Mouse (Mus musculus) lung, postnatal 14 days (tissue): ENCODE measurements around the gene Ccdc38.

Source experiments
- DNase-seq: peaks from one replicate; pipeline ENCODE4 v3.0.0; 2021

Ccdc38 gene

DNA sequence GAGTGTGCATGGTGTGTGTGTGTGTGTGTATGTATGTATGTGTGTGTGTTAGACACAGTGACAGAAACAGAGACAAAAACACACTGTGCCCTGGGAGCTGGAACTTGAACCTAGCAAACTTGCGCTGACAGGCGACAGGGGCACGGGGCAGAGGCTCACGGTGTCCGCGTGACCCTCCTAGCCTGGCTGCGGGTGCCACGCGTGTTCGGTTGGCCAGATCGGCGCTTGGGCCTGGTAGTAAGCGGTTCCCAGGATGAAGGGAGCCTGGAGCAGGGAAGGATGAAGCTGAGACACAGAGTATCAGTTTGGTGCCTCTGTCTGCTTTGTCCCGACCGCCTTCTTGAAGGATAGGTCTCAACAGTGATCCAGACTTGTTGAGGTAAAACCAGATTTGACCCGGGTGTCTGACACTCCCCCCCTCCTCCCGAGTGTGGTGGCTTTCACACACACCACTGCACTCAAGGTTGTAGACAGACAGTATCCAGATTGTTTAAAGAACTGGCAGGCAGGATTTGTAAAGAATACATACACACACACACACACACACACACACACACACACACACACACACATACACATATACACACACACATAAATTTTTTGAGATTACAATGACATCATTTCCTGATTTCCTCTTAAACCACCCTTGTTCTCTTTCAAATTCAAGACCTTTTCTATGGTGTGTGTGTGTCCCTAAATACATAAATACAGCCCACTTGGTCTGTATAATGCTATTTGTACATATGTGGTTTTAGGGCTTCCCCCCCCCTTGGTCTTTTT, at the start of gene Ccdc38:
TSS of gene Ccdc38 (plus strand) at position 202 of the 780 bp plus-strand sequence.
- DNase-seq: peak; percentile 4

DNA sequence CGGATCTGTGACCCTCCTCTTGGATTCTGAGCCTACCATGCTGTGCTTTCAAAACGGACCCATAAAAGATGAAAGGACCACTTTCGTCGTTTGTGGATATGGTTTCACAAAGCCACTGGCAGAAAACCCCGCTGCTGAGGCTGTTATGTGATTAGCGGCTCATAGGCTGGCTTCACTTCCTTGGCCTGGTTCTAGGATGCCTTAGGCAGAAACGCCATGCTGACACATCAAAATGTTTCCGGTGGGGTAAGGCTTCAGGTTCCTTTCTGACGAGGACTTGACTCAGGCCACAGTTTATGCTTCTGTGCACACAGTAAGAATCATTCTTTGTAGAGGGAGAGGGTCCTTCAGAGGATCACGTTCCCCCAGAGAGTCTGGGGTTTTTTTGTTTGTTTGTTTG, 39.6 kb upstream of the Ccdc38 start:
- DNase-seq: no peak

DNA sequence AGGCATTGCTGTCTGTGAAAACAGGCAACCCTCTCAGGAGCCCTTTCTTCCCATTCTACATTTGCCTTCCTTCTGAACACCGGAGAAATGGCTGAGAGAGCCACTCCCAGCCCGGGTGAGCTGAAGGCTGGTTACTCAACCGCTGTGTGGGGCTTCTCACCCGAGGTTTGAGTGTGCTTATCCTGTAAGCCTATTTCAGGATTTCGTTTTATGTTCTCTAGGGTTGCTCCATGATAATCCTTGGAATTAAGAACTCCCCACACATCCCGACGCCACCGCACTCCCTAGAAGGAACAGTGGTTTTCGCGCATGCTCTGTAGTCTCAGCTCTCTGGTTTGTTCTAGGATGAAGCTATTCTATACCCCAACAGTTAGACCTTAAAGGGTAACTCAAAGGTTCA, 39.1 kb upstream of the Ccdc38 start:
- DNase-seq: no peak

DNA sequence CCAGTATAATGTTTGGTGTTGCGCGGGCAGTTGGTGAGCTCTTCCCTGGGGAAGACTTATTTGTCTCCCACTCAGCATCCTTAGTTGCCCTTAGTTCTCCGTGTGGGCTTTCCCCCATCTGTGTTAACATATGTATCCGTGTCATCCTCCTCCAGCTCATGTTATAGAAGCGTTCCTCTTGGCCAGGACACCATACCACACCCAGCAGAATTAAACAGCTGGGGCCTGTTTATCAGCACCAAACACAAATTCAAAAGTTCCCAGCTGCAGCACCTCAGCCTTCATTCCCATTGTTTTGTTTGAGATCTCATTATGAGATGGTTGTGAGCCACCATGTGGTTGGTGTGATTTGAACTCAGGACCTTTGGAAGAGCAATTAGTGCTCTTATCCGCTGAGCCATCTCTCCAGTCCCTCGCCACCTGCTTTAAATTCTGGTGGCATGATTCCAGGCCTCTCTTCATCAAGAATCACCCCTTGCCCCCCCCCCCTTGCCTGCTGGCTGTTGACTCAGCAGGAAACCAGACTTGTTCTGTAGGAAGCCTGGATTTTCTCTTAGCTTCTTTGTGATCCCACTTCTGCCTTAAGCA, 32.0 kb upstream of the Ccdc38 start:
- DNase-seq: no peak

DNA sequence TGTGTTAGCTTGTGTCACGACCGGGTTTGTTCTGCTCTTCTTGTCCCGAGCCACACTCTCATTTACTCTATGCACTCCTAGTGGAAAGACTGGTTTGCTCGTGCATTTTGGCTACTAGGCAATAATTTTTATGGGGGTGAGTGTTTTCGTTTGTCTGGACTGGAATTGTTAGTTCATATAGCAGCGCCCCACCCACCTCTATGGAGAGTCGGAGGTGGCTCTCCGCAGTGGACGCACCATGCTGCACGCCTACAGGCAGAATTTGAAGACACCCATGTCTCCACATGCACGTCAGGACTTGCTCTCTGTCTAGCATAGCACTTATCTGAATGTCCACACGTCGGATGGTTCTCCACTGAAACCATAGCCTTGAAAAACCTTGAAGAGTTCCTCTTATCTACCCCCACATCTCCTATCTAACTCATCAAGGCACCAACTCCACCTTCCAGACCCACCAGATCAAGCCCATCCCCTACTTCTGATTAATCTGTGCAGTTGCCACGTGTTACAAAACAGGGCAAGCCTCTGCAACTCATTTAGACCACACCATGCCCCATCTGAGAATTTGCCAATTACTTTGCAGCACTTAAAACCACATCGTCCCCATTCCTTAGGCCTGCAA, 30.8 kb upstream of the Ccdc38 start:
- DNase-seq: no peak

DNA sequence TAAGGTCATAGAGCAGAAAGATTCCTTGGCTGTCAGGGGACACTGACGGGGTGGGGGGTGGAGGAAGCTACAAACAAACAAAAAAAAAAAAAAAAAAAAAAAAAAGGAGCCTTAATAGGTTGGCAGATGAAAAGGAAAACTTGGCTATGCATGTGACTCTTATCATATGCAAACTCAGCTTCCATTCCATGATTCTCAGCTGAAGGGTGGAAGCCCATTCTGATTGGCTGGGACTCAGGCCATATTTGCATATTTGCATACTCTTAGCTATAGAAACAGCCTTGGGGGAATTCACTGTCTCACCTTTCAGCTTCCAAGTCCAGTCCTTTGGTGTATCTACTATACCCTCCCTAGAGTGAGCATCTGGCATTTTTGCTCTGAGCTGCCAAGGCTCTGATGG, 25.0 kb upstream of the Ccdc38 start:
- DNase-seq: no peak

DNA sequence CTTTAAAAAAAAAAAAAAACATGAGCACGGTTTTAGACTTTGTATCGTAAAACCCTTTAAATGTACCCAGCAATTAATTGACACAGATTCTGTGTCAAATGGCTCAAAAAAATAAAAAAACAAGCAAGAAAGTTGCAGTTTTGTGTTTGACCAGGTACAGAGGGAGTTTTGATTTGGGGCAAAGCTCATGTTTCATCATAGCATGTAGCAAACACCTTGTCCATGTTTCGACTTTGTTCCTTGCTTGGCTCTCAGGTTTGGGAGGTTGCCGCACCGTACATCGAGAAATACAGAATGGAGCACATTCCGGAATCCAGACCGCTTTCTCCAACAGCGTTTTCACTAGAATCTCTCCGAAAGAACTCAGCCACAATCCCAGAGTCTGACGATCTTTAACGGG, 24.5 kb upstream of the Ccdc38 start:
- DNase-seq: no peak

DNA sequence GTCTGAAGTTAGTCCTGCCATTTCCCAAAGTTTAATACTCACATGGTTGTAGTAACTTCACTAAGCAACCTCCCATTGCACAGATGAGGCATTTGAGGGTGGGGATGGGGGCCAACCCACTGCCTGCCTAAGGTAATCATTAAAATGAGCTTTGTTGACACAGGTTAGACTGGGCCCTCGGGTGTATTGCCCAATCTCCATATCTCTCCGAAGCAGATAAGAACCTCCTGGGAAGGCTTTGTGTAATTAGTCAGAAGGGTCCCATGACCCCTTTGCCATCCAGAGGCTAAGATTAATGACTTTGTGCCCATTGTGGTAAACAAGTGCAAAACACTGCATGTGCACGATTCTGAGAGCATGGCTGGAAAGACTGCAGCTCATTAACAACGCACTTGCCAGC, 22.7 kb upstream of the Ccdc38 start:
- DNase-seq: no peak

DNA sequence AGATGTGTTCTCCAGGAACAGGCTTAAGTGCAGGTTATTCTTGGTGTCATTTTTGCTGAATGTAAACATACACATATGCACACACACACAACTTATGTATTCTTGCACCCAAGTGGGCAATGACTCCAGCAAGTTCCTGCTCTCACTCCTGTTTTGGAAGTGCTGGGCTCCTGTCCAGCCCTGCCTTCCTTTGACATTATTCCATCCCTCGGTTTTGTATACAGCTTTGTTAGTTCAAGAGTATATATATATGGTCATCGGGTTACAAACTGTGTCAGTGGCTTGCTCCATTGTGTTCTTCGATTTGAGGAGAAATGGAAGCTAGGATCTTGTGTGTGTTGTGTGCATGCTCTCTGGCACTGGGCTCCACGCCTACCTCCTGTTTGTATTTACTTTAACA, 22.2 kb upstream of the Ccdc38 start:
- no peak for DNase-seq

DNA sequence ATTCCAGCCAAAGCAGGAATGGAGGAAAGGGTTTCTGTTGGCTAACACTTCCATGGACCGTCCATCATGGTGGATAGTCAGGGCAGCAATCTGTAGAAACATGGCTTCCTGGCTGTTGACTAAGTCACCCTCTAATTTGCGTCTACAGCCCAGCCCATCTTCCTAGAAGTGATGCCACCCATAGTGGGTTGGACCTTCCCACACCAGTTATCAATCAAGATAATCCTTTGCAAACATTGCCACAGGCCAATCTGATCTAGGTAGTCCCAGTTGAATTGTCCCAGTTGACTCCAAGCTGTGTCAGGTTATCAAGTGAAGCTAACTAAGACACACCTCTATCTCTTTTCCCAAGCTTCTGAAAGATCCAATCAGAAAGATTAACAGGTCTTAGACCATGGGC, 21.8 kb upstream of the Ccdc38 start:
- no peak for DNase-seq

DNA sequence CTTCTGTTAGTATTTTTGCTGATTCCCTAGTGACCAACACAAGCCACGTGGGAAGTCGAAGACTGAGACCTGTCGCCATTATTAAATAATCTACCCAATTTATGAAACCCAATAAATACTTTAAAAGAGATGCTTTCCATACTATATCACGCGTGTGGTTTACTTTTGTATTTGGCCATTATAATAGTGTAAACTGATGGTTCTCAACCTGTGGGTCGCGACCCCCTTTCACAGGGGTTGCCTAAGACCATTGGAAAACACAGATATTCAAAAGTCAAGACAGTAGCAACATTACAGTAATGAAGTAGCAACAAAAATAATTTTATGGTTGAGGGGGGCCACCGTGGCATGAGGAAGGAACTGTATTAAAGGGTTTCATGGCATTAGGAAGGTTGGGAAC, 21.3 kb upstream of the Ccdc38 start:
- no peak for DNase-seq

DNA sequence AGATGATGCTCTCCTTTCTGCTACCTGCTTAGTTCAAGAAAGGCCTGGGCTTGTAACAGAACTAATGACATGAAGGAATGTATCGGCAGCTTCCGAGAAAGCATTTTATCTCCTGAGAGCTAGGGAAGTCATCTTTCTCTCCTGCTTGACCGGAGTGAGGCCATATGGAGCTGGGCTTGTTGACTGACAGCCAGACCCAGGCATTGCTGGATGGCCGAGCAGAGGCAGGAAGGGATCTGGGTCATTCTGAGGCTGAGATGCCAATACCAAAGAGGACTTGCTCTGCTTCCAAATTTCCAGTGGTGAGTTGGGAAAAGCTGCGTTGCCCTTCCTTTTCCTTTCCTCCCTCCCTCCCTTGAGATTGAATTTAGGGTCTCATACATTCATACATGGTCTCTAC, 20.7 kb upstream of the Ccdc38 start:
- no peak for DNase-seq

DNA sequence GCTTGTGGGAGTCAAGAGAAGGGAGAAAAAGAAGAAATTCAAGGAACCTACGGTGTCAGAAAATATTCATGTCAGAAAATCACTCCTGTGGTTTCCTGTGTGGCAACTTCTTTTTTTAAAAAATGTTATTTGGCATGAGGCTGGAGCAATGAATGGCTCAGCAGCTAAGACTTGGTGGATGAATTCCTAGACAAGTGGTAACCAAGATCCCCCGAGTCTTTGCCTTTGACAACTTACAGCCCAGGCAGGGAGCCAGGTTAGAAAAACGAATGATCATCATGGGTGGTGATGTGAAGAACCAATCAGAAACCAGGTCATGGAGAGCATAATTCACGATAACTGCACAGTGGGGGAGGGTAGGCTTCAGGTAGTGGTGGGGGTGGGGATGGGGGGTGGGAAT, 19.4 kb upstream of the Ccdc38 start:
- DNase-seq: no peak

DNA sequence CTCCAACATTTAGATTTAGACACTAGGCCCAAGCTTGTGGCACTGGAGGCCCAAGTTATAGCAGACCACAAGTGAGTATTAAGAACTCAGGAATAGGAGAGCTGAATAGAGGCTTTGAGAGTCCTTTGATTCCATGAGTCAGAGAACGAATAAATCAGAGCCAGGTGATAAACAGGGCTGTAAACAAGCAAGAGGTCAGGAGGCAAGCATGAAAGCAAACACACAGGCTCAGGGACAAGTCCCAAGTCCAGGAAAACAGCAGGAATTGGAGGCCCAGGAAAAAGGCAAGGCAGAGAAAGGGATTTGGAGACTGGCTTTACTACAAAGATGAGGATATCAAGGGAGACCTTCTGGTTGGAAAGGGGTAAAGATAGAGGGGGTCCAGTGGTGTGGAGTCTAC, 15.1 kb upstream of the Ccdc38 start:
- no peak for DNase-seq

DNA sequence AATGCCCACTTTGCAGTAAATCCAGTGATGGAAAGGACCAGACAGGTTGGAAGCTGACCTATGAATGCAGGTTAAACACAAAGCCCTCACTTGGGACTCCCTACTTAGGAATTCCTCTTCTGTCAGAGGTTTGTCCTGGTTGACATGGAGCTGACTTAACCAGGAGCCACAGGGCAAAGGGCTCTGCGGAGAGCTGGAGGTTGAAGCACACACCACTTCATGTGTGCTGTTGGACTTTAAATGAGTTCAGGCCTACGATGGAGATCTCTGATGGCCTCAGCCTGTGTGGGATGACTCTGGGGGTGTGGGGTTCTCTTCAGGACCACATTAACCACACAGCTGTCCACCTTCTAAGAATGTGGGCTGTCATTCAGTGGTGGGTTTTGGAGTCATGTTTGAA, 2.1 kb upstream of the Ccdc38 start:
- no peak for DNase-seq

DNA sequence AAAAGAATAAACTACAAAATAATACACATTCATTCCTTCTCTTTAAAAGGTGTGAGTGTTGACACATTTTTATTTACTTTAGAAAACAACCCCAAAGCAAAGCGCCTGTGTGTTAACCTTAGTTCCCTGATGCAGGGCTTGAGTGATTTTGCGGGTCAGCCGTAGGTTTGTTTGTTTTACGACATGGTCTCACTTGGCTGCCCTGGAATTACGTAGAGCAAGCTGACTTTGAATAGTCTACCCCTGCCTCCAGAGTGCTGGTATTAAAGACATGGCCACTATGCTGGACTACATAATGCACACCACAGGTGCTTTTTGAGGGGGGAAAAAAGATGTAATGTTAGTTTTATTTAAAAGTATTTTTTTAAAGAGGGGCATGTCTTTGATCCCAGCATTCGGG, 1.6 kb upstream of the Ccdc38 start:
- no peak for DNase-seq

DNA sequence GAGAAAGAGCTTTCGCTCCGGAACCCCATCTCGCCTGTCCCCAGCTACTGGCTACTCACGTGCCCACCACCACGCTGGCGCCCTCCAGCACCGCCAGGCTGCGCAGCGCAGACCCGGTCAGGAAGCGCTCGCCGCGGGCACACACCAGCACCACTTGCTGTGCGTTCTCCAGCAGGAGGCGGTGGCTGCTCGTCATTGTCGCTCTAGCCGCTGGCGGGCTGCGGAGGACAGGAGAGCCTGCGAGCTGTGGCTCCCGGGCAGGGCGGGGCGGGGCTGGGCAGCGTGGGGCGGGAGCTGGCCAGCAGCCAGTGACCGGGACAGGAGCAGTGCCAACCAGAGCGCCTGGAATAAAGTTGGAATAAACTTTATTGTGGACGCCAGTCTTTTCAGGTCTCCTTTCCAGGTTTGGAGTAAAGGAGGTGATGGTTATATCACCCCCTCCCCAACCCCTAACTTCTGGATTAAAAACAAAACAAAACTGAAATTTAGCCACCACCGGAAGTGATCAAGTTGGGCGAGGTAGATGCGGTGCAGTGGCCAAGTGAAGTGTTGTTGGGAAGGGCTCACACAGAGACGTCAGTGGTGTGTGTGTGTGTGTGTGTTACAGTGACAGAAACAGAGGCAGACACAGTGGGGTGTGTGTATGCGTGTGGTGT, 529 bp upstream of the Ccdc38 start, which contains the start of gene Amdhd1:
TSS of gene Amdhd1 (minus strand) at position 259 of the 656 bp plus-strand sequence.
- DNase-seq: peak; percentile 87

DNA sequence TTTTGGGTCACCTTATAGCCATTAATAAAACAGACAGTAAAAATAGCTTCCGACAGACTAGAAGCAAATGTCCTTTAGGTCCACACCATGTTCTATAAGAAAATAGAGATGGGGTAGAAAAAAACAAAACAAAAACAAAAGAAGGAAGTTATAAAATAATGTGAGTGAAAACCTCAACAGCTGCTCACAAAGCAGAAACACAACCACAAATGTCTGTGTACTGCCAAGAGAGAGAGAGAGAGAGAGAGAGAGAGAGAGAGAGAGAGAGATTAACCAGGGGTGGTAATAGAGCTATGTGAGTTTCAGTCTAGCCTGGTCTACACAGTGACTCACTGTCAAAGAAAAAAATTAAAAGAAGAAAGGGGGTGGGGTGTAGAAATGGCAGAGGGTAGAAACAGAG, 1.2 kb downstream of the Ccdc38 start:
- DNase-seq: no peak

DNA sequence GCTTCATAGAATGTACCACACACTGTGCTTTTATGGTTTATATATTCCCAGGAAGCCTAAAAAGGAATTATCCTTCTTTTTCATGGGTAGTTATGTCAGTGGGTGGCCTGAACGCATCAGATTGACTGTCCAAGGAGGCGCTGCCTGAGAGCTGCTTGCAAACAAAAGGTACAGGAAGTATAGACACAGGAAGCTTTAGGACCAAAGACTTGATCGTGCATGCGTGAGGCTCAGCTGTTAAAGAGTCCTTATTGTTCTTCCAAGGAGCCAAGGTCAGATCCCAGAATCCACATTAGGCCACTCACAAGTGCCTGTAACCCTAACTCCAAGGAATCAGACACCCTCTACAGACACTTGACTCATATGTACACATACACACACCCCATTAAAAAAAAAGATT, 1.9 kb downstream of the Ccdc38 start:
- no peak for DNase-seq

DNA sequence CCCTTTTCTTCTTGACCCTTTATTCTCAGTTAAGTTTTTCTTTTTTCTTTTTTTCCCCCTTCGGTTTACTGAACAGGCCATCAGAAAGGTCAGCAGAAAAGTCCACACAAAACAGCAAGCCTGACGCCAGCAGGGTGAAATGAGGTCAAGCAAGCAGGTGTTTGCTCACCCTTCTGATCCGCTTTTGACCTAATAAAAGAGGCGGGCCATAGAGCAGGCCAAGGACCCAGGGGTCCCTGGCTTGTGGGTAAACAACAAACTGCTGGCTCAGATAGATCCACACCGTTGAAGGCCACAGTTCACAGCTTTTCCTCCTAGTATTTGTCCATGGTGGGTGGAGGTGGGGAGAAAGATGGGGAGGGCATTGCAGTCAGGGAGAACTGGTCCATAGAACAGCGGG, 2.7 kb downstream of the Ccdc38 start:
- DNase-seq: no peak

DNA sequence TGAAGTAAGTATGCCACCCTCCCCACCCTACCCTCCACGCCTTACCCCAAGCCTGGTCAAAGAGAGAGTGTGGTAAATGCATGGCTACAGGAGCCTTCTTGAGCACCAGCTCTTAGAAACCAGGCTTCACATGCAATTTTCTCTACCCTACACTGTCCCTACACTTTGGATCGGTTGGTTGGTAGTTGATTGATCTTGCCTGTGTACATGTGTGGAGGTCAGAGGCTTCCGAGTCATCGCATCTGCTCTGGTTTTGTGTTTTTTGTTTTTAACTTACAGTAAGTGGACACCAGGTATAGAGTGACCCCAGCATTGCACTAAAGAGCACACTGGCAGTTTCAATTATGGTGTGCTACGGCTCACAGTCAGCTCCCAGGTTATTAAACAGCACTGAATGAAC, 3.7 kb downstream of the Ccdc38 start:
- DNase-seq: no peak

DNA sequence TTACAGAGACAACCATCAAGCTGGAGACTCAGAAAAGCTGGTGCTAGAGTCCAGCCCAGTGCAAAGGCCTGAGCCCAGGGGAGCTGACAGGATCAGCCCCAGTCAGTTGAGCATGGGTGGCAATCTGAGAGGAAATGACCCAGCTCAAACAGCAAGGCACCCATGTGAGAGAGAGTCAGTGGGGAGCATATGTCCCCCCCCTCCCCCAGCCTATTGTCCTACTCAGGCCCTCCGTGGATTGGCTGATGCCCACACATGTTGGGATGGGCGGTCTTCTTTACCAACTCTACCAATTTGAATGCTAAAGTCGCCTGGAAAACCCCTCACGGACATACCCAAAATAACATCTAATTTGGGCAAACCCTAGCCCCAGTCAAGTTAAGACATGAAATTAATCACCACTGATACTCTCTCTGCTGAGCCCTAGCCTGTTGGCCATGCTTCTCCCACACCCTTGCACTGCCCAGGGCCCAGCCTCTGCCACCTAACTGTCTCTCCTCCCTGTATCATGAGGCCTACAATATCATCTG, 7.4 kb downstream of the Ccdc38 start:
- DNase-seq: no peak

DNA sequence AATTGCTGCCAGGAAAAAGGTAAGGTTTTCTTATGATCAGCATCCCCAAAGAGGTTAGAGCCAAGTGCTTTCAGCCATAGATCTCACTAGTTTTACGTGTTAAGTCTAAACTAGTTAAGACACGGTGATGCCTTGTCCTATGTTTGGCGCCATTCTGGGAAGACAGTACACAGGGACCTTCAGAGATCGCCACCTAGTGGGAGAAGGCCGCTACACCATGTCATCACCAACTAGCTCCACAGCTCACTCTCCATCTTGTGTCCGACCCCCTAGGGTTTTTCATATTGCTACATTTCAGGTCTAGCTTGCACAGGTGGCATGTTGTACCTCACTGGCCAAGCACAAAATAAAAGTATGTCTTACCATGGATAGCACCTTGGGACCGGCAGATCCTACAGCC, 8.6 kb downstream of the Ccdc38 start:
- peak; percentile 84 for DNase-seq

DNA sequence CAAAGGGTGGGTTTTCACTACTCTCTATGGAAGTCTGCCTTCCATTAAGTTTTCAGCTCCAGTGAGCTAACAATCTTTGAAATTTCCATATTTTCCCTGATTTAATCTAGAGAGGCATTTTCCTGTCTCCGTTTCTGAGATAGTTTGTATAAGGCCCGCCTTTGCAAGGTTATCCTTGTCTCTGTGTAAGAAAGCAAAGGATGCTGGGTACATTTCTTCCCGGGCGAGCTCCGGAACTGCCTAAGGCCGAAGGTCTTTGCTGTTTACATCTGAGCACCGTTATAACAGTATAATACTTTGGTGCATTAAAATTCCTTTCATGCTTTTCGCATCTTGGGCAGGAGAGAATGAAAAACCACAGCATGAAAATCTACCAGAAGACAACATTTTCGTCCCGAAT, 9.4 kb downstream of the Ccdc38 start:
- no peak for DNase-seq
